Mouse (Mus musculus) testis, postnatal 14 days (tissue): Measurements from ENCODE around the gene Ctnna3.
"Not testable (repeated sequence)": the region's sequence is repeated elsewhere in the genome, so short reads cannot be mapped to it uniquely, and the experiment has no call there.

Experiments
- DNase-seq: peaks from one replicate; pipeline ENCODE4 v3.0.0; 2021; ENCODE audit warnings: low spot score

Gene Ctnna3

GRCm38 (mm10) chr10:64215632-64216031 lies 785.7 kb downstream of the Ctnna3 start:
- DNase-seq, result no peak

DNA sequence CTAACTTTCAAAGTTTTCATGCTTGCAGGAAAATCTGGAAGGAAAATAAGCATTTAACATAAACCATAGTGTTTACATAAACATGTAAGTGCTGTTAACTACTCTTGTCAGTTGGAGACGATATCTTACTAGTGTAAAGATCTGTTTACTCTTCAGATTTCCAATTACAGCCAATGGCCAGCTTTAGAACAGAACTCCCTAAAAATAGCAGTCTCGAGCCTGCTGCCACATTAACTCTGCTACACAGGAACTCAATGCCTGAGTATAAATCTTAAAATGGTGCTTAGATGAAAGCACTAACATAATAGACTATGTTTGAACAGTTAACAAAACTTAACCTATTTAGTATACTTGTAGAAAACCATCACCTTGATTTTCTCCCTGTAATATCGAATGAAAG lies 793.1 kb downstream of the Ctnna3 start:
- no peak for DNase-seq

DNA sequence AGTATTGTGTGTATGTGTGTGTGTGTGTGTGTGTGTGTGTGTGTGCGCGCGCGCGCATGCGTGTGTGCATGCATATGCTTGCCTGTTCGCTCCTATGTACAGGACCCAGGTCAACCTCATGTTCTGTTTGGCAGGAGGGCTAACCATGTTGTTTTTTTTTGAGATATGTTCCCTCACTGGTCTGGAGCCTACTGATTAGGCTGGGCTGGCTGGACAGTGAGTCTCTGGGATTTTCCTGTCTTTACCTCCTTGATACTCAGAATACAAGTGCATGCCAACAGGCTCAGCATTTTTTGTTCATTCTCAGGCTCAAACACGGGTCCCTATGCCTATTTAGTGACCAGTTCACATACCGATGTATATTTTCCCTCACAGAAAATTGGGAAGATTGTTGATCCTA lies 794.1 kb downstream of the Ctnna3 start:
- DNase-seq, result no peak

GRCm38 (mm10) chr10:64224424-64224823 lies 794.5 kb downstream of the Ctnna3 start:
- DNase-seq, result no peak

GRCm38 (mm10) chr10:64225826-64226225 lies 795.9 kb downstream of the Ctnna3 start:
- not testable (repeated sequence) for DNase-seq

DNA sequence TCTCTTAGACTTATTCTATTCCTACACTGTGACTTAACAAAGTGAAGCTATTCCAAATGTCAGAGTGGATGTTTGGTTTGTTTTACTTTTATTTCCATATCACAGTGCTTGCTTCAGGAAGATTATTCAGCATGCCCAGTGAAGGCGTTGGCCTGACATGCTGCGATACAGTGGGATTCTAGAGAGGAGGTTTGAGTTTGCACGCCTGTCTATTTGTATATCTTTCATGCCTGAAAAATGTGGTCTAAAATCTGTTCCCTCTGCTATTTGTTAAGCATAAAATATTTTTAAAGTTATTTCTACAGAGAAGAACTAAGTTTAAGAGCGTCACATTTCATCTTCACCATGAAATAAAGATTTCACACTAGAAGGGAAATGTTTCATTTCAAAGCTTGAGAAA lies 813.5 kb downstream of the Ctnna3 start:
- no peak for DNase-seq

DNA sequence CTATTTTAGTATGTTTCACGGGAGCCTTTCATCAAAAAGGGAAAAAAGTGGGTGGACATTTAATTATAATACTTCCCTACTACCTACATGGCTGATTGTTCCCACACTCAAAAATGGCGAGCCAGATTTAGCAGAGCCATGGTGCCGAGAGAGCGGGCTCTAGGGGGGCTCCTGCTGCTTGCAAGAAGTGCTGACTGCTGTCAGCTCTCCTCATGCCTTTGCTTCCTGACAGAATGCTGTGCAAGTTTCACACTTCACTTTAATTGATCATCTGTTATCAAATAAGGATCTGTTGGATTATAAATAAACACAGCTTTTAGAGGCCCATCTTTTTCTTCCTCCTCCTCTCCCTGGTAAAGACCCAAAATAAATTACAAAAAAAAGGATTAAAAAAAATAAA lies 838.3 kb downstream of the Ctnna3 start:
- DNase-seq, result no peak

GRCm38 (mm10) chr10:64275143-64275542 lies 845.2 kb downstream of the Ctnna3 start:
- DNase-seq, result no peak

- DNase-seq, result no peak
Observed at GRCm38 (mm10) chr10:64278836-64279235, 848.9 kb downstream of the Ctnna3 start.

- no peak for DNase-seq
Observed at GRCm38 (mm10) chr10:64305802-64306201, 875.9 kb downstream of the Ctnna3 start.

DNA sequence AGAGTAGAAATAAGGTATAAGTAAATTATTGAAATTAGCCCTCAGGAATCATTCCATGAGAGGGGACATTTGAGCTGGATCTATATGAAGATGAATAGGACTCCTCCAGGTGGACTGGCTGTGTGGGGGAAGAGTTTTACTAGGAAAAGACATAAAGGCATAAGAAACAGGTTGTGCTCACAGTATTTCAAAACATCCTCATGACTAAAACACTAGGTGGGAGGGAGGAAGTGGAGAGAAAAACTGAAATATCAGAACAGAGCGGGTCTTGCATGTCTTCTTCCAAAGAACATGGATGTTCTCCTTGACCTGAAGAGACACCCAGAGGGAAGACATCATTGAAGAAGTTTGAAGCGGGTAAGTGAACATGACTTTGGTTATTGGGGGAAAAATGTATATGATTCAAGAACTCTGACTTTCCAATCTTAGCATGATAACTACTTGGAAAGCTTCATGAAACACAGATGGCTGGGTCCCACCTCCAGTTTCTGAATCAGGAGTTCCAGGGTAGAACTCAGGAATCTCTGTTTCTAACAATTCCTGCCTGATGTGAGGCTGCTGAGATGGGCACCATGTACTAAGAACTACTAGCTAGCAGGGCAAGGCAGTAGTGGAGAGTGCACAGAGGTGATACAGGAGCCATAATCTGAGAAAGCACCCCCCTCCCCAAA lies 881.9 kb downstream of the Ctnna3 start:
- DNase-seq, result no peak

DNA sequence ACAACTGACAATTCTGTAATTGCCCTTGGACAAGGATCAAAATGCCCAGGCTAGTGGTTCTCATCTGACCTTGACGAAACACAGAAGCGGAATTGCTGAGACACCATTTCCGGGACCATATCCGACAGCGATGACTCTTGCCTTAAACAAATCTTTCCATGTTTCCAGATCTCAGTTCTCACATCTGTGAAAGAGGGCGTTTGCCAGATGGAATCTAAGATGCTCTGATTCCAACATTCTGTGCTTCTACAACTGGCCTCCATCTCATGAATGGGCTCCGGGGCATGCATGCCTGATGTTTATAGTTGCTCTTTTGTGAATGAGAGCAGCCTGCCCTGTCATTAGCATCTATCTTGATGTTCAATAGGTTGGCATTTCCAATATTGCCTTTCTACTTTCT lies 890.4 kb downstream of the Ctnna3 start:
- no peak for DNase-seq

- no peak for DNase-seq
Observed at GRCm38 (mm10) chr10:64342702-64343379, 912.9 kb downstream of the Ctnna3 start.

DNA sequence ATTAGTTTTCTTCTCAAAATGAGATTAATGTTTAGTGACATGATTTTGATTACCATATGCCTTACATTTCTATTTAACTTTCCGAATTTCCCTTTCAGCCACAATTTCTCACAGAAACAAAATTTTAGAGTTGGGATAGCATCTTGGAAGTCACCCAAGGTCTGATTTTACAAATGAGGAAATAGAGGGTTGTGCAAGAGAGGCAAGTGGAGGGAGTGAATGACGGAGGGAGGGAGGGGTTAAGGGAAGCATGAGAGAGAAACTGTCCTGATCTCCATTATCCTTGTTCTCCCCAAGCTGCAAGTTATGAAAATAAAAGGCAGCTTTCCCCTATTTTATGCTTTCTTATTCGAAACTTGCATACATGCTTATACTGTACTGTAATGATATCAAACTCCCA lies 943.4 kb downstream of the Ctnna3 start:
- DNase-seq, result no peak

- no peak for DNase-seq
Observed at GRCm38 (mm10) chr10:64377751-64378150, 947.9 kb downstream of the Ctnna3 start.

- DNase-seq, result no peak
Observed at GRCm38 (mm10) chr10:64396579-64396978, 966.7 kb downstream of the Ctnna3 start.

GRCm38 (mm10) chr10:64418396-64418795 lies 988.5 kb downstream of the Ctnna3 start:
- DNase-seq, result not testable (repeated sequence)

DNA sequence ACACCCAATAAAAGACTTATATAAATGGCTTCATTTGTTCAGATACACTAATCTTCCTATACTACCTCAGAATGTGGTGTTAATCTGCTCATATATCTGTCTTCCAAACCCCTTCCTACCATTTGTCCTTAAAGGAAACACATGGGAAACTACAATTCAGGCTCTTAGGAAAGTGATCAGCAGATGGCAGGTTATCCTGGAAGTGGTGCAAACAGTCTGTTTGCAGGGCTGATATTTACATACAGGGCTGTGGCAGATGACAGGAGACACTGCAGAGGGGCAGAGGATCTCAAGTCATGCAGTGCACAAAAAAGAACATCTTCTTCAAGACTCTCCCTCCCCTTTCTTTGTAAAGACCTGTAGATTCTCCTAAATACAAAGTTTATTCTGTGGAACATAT lies 1008.8 kb downstream of the Ctnna3 start:
- no peak for DNase-seq

DNA sequence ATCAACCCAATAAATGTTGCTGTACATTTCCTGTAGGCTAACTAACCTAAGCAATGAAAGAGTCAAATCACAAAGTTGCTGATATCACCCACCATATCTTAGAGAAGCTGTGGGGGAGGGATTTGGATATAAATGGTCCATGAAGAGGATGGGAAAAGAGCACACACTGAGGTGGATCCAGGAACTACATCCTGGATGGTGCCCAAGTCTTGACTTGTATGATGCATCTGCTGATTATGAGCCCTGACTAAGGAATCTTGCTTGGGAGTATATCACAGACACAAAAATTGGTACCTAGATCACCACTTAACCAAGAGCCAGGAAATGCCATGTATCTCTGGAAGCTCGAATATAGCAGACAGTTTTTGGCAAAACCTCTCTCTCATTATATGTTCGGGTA lies 1018.7 kb downstream of the Ctnna3 start:
- DNase-seq, result no peak

DNA sequence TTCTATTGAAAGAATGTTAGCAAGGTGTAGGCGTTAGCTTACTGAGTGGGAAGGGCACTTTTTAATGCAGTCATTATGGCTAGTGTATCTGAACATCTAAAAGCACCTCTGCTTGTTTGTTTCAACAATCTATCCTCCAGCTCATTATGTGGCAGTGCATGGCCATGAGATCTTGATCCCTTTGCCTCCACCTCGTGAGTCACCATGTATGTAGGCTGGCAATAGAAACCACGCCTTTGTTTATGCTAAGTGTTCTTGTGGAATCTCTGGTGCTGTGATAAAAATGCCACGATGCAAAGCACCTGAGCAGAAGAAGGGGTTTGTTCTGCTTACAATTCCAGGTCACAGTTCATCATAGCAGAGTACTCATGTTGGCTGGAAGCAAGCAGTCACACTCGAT lies 1053.4 kb downstream of the Ctnna3 start:
- DNase-seq, result no peak

DNA sequence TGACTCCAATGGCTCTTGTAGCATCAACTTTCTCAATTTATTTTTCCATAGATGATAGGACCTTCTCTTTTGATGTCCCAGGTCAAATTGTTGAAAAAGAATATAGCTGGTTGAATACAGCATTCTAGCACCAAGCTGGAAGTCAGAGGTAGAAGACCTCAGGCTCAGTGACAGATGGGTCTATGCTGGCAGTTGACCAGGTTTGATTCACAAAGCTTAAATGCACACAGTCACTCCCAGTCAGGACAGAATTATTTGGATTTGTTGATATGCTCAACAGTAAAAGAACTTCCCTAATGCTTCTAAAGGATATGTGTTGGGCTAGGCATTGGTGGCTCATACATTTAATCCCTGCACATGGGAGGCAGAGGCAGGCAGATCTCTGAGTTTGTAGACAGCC lies 1059.6 kb downstream of the Ctnna3 start:
- DNase-seq, result no peak

DNA sequence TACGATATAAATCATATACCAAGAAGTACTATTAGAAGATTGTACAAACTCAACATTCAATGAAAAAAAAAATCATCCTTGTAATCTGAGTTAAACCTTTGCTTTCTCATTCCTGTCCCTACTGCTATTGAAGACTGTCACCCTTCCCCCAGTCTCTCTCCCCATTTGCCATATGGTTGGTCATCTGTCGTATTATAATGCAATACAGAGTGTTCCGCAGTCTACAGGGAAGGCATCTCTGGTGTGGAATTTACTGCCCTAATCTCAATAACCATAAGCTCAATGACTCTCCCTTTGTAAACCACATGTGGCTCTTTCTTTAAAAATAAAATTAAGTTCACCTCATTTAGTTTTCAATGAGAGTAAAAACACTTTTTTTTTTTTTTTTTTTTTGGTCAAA lies 1113.7 kb downstream of the Ctnna3 start:
- DNase-seq, result no peak

DNA sequence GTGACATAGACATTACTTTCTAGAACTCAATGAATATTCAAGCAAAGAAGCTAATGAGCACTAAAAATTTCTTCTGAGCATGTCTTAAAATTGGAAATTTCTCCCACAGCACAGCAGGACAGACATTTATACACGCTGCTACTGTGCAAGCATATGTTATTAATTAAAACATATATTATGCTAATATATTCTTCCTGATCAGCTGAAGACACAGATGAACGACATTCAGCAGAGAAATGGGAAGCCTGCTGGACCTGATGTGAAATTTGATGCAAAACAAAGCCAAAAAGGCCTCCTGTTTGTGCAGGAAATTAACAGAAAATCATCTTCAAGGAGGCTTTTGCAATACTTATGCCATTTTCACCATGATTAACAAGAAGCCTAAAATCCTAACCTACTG lies 1114.5 kb downstream of the Ctnna3 start:
- DNase-seq, result no peak

GRCm38 (mm10) chr10:64571311-64571710 lies 1141.4 kb downstream of the Ctnna3 start:
- no peak for DNase-seq
